Mouse (Mus musculus) G1E (cell line): ENCODE results near the gene Alpk1. TPM values are rescaled to one million over a fixed set of nuclear protein-coding genes. Genes with fewer than 3 reads are reported as not detected.

Experiments
- ATAC-seq: 2 replicates; pipeline ENCODE4 v1.8.0; 2016; ENCODE audit warnings: mild to moderate bottlenecking; ENCODE audit not compliant: insufficient number of reproducible peaks, poor library complexity, low FRiP score, severe bottlenecking; ENCODE audit errors: extremely low read depth
- DNase-seq: peaks from one replicate; pipeline ENCODE4 v3.0.0; 2012; ENCODE audit warnings: low spot score
- H3K27me3 ChIP-seq: 2 replicates; pipeline ENCODE4 v1.6.1; 2012; ENCODE audit warnings: mild to moderate bottlenecking, low read length, inconsistent platforms; ENCODE audit not compliant: insufficient read depth
- H3K36me3 ChIP-seq: replicated peaks from 2 replicates; pipeline ENCODE3; 2012; ENCODE audit warnings: mild to moderate bottlenecking, inconsistent platforms
- H3K4me1 ChIP-seq: 2 replicates; pipeline ENCODE4 v1.6.1; 2012; ENCODE audit warnings: low read depth, low read length, inconsistent platforms, mixed read lengths; ENCODE audit not compliant: insufficient read depth
- H3K4me3 ChIP-seq: 2 replicates; pipeline ENCODE4 v1.5.1; 2012; ENCODE audit warnings: low read depth, mild to moderate bottlenecking, inconsistent platforms, low read length, moderate library complexity, mixed read lengths
- H3K9me3 ChIP-seq: replicated peaks from 2 replicates; pipeline ENCODE4 v1.6.1; 2012; ENCODE audit warnings: inconsistent platforms
- CTCF ChIP-seq: IDR thresholded peaks from 2 replicates; pipeline ENCODE4 v1.5.1; 2012; ENCODE audit warnings: low read depth, low read length, inconsistent platforms, mixed read lengths
- GATA1 ChIP-seq: IDR thresholded peaks from 2 replicates; pipeline ENCODE4 v1.6.1; 2012; ENCODE audit warnings: borderline replicate concordance, low read length, inconsistent platforms, mixed read lengths
- GATA2 ChIP-seq: IDR thresholded peaks from 2 replicates; pipeline ENCODE4 v1.6.1; 2012; ENCODE audit warnings: low read depth, low read length, inconsistent platforms, borderline replicate concordance
- POLR2AphosphoS5 ChIP-seq: IDR thresholded peaks from 2 replicates; pipeline ENCODE4 v1.6.1; 2012; ENCODE audit warnings: low read depth, low read length, inconsistent platforms; ENCODE audit not compliant: insufficient replicate concordance
- TAL1 ChIP-seq: conservative IDR thresholded peaks from 2 replicates; pipeline ENCODE4 v1.6.1; 2012; ENCODE audit warnings: low read depth, low read length, inconsistent platforms, mixed read lengths
- polyA plus RNA-seq: library from polyadenylated mRNA; stranded (reverse); fragments of >175 nt; gene quantifications from 2 replicates; pipeline ENCODE4 v1.2.3, GENCODE M21; 2012
- total RNA-seq, 2 experiments: library from RNA; stranded (forward) in 1 of 2; stranded (reverse) in 1 of 2; fragments of 200-1000 nt in 1 of 2; fragments of >200 nt in 1 of 2; fragmentation: Nextera tagmentation in 1 of 2; gene quantifications; 2 replicates each; pipeline ENCODE4 v1.2.3; 2014 to 2017

Alpk1 gene
- total and polyA plus RNA-seq, 3 experiments: 0.01 to 0.11 TPM; not detected in 1

DNA sequence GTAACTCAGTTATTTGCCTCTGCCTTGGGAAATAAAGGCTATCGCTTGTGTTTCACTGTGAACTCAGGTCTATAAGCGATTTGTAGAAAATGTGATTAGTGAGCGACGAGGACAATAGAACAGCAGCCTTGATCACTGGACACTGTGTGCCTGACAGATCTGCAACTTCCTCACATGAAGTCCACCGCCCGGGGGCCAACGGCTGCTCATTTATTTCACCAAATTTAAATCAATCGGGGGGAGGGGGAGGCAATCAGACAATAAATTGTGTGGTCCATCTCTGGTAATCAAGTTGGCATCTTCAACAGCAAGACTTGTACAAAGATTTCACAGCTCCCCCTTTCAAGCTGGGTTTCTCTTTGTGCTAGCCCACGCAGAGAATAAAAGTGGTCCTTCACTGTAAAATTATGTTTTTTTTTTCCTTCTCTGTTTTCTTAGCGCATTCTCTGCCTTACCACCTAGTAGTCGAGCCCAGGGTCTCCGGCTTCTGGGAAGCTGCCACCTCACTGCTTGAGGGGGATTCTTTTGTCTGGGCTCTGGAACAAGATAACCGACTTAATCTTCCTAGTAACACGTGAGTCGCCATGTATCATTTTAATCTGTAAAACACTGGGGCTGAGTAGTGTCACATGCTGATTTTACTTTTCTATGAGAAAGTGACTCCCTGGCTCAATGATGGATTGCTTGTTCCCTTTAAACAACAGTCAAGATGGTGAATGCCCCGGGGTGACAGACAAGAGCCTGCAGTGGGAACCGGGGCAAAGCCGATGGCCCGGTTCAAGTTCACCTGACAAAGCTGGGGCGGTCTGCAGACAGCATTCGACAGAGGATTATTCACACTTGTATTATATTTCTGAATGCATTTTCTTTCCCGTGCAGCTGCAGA, 118.4 kb downstream of the Alpk1 start:
- Histone ChIP-seq H3K4me3 (no peak overlapping the region), H3K9me3 (no peaks in the 10 kb centered on the region), H3K4me1 (no peaks in the 10 kb centered on the region), H3K27me3 (peaks cover 15% of the 10 kb centered on the region), H3K36me3 (no peaks in the 10 kb centered on the region)
- no peak for ATAC-seq
- DNase-seq: no peak
- TF ChIP-seq GATA1 (no peak), GATA2 (no peak)

DNA sequence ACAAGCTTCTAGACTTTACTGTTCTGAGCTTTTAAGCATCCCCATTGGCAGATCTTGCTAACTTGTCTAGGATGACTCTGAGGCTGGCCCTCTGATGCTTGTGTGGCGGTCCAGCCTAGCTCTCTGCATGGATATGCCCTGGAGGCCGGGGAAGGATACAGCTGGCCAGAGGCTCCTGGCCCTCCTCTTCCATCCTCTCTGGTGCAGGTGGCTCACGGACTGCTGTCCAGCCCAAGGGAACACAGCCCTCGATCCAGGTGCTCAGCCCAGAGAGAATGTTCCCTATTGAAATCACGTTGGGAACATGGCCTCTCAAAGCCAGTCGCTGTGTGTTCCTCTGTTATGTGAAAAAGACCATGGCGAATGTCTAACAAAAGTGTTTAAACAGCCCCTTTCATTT, 119.6 kb downstream of the Alpk1 start:
- no peaks in the 10 kb centered on the region for H3K9me3 ChIP-seq
- no peak for TF ChIP-seq CTCF
- TF ChIP-seq TAL1: no peak
- no peak for TF ChIP-seq POLR2AphosphoS5
- no peak for TF ChIP-seq GATA2
- TF ChIP-seq GATA1: no peak
- H3K36me3 ChIP-seq: no peaks in the 10 kb centered on the region
- peaks cover 15% of the 10 kb centered on the region for H3K27me3 ChIP-seq
- DNase-seq (no peak), ATAC-seq (no peak)
- H3K4me1 ChIP-seq: no peaks in the 10 kb centered on the region
- H3K4me3 ChIP-seq: no peak overlapping the region

DNA sequence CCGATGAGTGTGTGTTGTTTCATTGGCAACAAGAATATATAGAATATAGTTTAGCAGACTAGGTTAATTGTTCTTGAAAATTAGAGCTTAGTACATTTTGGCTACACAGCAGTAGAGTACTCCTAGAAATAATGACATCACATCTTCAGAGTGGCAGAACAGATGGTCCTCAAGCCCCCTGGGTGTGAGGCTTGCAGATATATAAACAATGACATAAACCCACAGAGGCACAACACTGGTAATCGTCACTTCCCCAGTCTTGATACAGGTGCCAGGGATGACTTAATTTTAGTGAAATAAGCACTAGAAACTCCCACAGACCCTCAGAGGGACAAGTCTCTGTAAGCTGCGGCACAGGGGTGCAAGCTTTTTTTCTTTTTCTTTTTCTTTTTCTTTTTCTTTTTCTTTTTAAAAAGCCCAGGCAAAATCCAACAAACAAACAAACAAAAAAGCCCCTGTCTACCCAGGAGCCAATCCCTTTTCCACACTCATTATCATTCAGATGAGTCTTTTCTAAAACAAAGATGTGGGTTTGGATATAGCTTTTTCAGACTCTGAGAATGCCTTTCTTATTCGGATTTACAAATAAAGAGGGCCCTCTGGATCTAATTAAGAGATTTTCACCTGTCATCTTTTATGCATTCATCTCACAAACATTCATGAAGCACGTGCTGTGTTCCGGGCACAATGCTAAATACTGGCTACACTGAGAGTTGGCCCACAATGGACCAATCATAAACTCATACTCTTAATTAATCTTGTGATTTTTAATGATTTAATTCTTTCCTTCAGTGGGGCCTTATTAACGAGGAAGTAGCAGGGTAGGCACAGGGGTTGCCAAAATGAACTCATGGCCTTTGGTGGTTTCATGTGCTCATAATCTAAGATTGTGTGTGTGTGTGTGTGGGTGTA, 128.3 kb downstream of the Alpk1 start:
- Histone ChIP-seq H3K9me3 (no peaks in the 10 kb centered on the region), H3K27me3 (peaks cover 6% of the 10 kb centered on the region; the same call in 1 of the 2 replicates), H3K4me3 (no peak overlapping the region), H3K36me3 (no peaks in the 10 kb centered on the region), H3K4me1 (no peaks in the 10 kb centered on the region)
- ATAC-seq (no peak), DNase-seq (no peak)
- TF ChIP-seq GATA2: no peak
- TF ChIP-seq POLR2AphosphoS5: no peak
- no peak for TF ChIP-seq TAL1
- TF ChIP-seq CTCF: no peak
- TF ChIP-seq GATA1: no peak

DNA sequence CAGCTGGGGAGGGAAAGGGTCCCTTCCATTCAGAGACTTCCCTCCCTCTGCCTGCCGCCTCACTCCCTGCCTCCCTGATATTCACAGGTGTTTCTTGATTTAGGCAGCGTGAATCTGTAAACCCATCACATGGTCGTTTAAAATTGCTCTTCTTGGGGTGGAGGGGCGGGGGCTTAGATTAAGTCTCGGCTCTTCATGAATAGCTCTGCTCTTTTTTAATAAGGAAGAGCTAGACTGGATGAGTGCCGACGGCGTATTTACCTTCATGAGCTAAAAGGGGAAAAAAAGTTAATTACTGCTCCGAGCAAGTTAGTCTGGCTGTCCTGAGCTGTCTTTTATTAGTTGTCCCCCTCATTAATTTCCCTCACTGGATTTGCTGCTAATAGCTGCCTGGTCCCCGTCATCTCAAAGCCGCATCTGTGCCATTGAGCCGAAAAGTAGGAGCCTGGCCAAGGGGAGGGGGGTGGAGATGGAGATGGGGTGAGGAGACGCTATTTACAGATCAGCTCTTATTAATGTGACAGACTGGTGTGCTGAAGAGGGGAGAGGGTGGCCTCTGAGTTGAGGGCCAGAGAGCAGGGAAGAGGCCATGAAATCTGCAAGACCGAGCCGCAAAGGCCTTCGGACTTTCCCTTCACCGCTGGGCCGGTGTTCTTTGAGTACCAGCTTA, 134.0 kb downstream of the Alpk1 start:
- ATAC-seq: no peak

DNA sequence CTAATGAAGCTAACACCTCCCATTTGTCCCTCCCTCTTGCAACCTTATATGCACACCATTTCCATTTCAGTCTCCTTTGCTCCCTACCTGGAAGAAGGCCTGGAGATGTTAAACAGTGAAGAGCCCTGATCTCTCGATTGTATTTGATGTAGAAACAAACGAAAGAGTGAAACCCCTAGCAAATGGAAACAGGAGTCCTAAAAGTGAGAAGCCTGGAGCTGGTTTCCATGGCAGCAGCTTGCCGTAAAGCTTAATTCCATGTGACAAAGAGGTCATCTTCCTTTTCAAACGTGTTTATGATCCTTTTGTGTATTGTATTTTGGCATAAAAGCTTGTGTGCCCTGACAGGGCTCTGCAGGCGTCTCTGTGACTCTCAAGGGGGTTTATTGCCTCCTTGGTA, 138.1 kb downstream of the Alpk1 start:
- Histone ChIP-seq H3K4me3 (no peak overlapping the region), H3K4me1 (no peaks in the 10 kb centered on the region), H3K27me3 (peaks cover 50% of the 10 kb centered on the region), H3K36me3 (no peaks in the 10 kb centered on the region), H3K9me3 (no peaks in the 10 kb centered on the region)
- ATAC-seq (no peak), DNase-seq (no peak)
- TF ChIP-seq TAL1: no peak
- no peak for TF ChIP-seq GATA1
- TF ChIP-seq GATA2: no peak
- no peak for TF ChIP-seq CTCF
- no peak for TF ChIP-seq POLR2AphosphoS5

More for the DNA sequence above, 134.0 kb downstream of the Alpk1 start:
- no peaks in the 10 kb centered on the region for H3K4me1 ChIP-seq
- no peaks in the 10 kb centered on the region for H3K9me3 ChIP-seq
- H3K36me3 ChIP-seq: no peaks in the 10 kb centered on the region
- no peak for TF ChIP-seq CTCF
- TF ChIP-seq GATA2: no peak
- no peak for TF ChIP-seq POLR2AphosphoS5
- TF ChIP-seq GATA1: no peak
- no peak for TF ChIP-seq TAL1
- H3K27me3 ChIP-seq: peaks cover 16% of the 10 kb centered on the region
- DNase-seq: no peak
- no peak overlapping the region for H3K4me3 ChIP-seq
